Mouse (Mus musculus) MEL (cell line): Measurements from ENCODE around the gene Megf8. TPM values are rescaled to one million over a fixed set of nuclear protein-coding genes. Genes with fewer than 3 reads are reported as not detected.

ENCODE experiments used
- DNase-seq: peaks from one replicate; pipeline ENCODE4 v3.0.0; 2011; ENCODE audit warnings: low read depth, low spot score
- H3K27ac ChIP-seq: 2 replicates; pipeline ENCODE4 v1.5.1; 2012; ENCODE audit warnings: low read depth, mild to moderate bottlenecking, control low read depth, low read length, moderate library complexity; ENCODE audit not compliant: control insufficient read depth
- H3K27me3 ChIP-seq, 2 experiments: fragments of 150-350 bp in 1 of 2; sonication (generic) in 1 of 2; 2 replicates each; pipeline ENCODE4 v1.6.1; 2012; ENCODE audit warnings: low read length in 2 of 2, mild to moderate bottlenecking in 2 of 2, improper control_type of control experiment in 1 of 2, moderate library complexity in 1 of 2; ENCODE audit not compliant: insufficient read depth in 2 of 2, control insufficient read depth in 1 of 2
- H3K36me3 ChIP-seq, 2 experiments: 2 replicates each; pipeline ENCODE4 v1.6.1; 2012 to 2014; ENCODE audit warnings: low read length in 2 of 2, improper control_type of control experiment in 1 of 2, inconsistent platforms in 1 of 2, mild to moderate bottlenecking in 1 of 2; ENCODE audit not compliant: insufficient read depth in 2 of 2, control insufficient read depth in 1 of 2
- H3K4me1 ChIP-seq, 2 experiments: fragments of 150-350 bp in 1 of 2; sonication (generic) in 1 of 2; 2 replicates each; pipeline ENCODE4 v1.6.1; 2012; ENCODE audit warnings: low read length in 2 of 2, improper control_type of control experiment in 1 of 2, mild to moderate bottlenecking in 1 of 2; ENCODE audit not compliant: insufficient read depth in 2 of 2, control insufficient read depth in 1 of 2
- H3K4me3 ChIP-seq, 2 experiments: fragments of 150-350 bp in 1 of 2; sonication (generic) in 1 of 2; 2 replicates each; pipeline ENCODE4 v1.5.1; 2012; ENCODE audit warnings: low read depth in 2 of 2, low read length in 2 of 2, mild to moderate bottlenecking in 2 of 2, moderate library complexity in 2 of 2, control low read depth in 1 of 2, improper control_type of control experiment in 1 of 2; ENCODE audit not compliant: control insufficient read depth in 1 of 2, insufficient read depth in 1 of 2
- H3K79me2 ChIP-seq: 2 replicates; pipeline ENCODE4 v1.6.1; 2012; ENCODE audit warnings: mild to moderate bottlenecking, low read length, moderate library complexity; ENCODE audit not compliant: control insufficient read depth, poor library complexity, insufficient read depth
- H3K9ac ChIP-seq: 2 replicates; pipeline ENCODE4 v1.6.1; 2012; ENCODE audit warnings: low read depth, mild to moderate bottlenecking, control low read depth, low read length, moderate library complexity; ENCODE audit not compliant: control insufficient read depth, poor library complexity, severe bottlenecking
- H3K9me3 ChIP-seq: fragments of 150-350 bp; sonication (generic); replicated peaks from 2 replicates; pipeline ENCODE4 v1.6.1; 2012; ENCODE audit warnings: mild to moderate bottlenecking, low read length, improper control_type of control experiment, moderate library complexity; ENCODE audit not compliant: insufficient read depth
- BHLHE40 ChIP-seq: IDR thresholded peaks from 2 replicates; pipeline ENCODE4 v1.6.1; 2012; ENCODE audit warnings: low read depth, mild to moderate bottlenecking, inconsistent platforms, low read length, improper control_type of control experiment, borderline replicate concordance
- CHD1 ChIP-seq: IDR thresholded peaks from 2 replicates; pipeline ENCODE4 v1.6.1; 2012; ENCODE audit warnings: low read depth, mild to moderate bottlenecking, inconsistent platforms, low read length, improper control_type of control experiment
- CTCF ChIP-seq, 3 experiments: IDR thresholded peaks in 2 of 3; conservative IDR thresholded peaks in 1 of 3; 2 replicates each; pipeline ENCODE4 v1.5.1; 2011 to 2012; ENCODE audit warnings: low read length in 3 of 3, low read depth in 2 of 3, mild to moderate bottlenecking in 2 of 3, improper control_type of control experiment in 1 of 3, inconsistent platforms in 1 of 3, mixed read lengths in 1 of 3, moderate library complexity in 1 of 3; ENCODE audit not compliant: control insufficient read depth in 1 of 3, insufficient read depth in 1 of 3, poor library complexity in 1 of 3, severe bottlenecking in 1 of 3
- E2F4 ChIP-seq: IDR thresholded peaks from 2 replicates; pipeline ENCODE4 v1.6.1; 2011; ENCODE audit warnings: low read depth, low read length, improper control_type of control experiment, borderline replicate concordance
- EP300 ChIP-seq, 2 experiments: IDR thresholded peaks; 2 replicates each; pipeline ENCODE4 v1.6.1; 2011; ENCODE audit warnings: improper control_type of control experiment in 2 of 2, low read length in 2 of 2, low read depth in 1 of 2, mild to moderate bottlenecking in 1 of 2
- ETS1 ChIP-seq: IDR thresholded peaks from 2 replicates; pipeline ENCODE4 v1.6.1; 2012; ENCODE audit warnings: low read depth, mild to moderate bottlenecking, inconsistent platforms, low read length, improper control_type of control experiment, moderate library complexity
- GATA1 ChIP-seq: IDR thresholded peaks from 2 replicates; pipeline ENCODE4 v1.6.1; 2011; ENCODE audit warnings: low read depth, low read length, improper control_type of control experiment
- MAX ChIP-seq: IDR thresholded peaks from 2 replicates; pipeline ENCODE4 v1.6.1; 2011; ENCODE audit warnings: low read length, improper control_type of control experiment
- MAZ ChIP-seq: IDR thresholded peaks from 2 replicates; pipeline ENCODE4 v1.6.1; 2012; ENCODE audit warnings: low read depth, mild to moderate bottlenecking, inconsistent platforms, low read length, improper control_type of control experiment
- MXI1 ChIP-seq: IDR thresholded peaks from 2 replicates; pipeline ENCODE4 v1.6.1; 2011; ENCODE audit warnings: mild to moderate bottlenecking, low read depth, low read length, improper control_type of control experiment
- MYB ChIP-seq: IDR thresholded peaks from 2 replicates; pipeline ENCODE4 v1.6.1; 2011; ENCODE audit warnings: mild to moderate bottlenecking, low read depth, low read length, improper control_type of control experiment
- MYC ChIP-seq: IDR thresholded peaks from 2 replicates; pipeline ENCODE4 v1.6.1; 2011; ENCODE audit warnings: low read depth, mild to moderate bottlenecking, low read length, improper control_type of control experiment, moderate library complexity
- POLR2A ChIP-seq, 2 experiments: IDR thresholded peaks; 2 replicates each; pipeline ENCODE4 v1.6.1; 2011 to 2012; ENCODE audit warnings: low read length in 2 of 2, mild to moderate bottlenecking in 2 of 2, control low read depth in 1 of 2, improper control_type of control experiment in 1 of 2, low read depth in 1 of 2, moderate library complexity in 1 of 2; ENCODE audit not compliant: control insufficient read depth in 1 of 2, insufficient read depth in 1 of 2, poor library complexity in 1 of 2
- SIN3A ChIP-seq: IDR thresholded peaks from 2 replicates; pipeline ENCODE4 v1.6.1; 2012; ENCODE audit warnings: low read length, improper control_type of control experiment, inconsistent platforms
- SMC3 ChIP-seq: IDR thresholded peaks from 2 replicates; pipeline ENCODE4 v1.6.1; 2011; ENCODE audit warnings: low read depth, low read length, improper control_type of control experiment
- TAL1 ChIP-seq: IDR thresholded peaks from 2 replicates; pipeline ENCODE4 v1.6.1; 2012; ENCODE audit warnings: mild to moderate bottlenecking, inconsistent platforms, low read length, moderate library complexity, mixed read lengths
- TCF12 ChIP-seq: IDR thresholded peaks from 2 replicates; pipeline ENCODE4 v1.6.1; 2014; ENCODE audit warnings: low read depth, mild to moderate bottlenecking, inconsistent platforms, low read length, improper control_type of control experiment, moderate library complexity
- ZC3H11A ChIP-seq: IDR thresholded peaks from 2 replicates; pipeline ENCODE4 v1.6.1; 2012; ENCODE audit warnings: low read depth, mild to moderate bottlenecking, inconsistent platforms, low read length, improper control_type of control experiment
- polyA plus RNA-seq, 2 experiments: library from polyadenylated mRNA; stranded (reverse) in 1 of 2; unstranded in 1 of 2; fragments of >175 nt in 1 of 2; fragments of >200 nt in 1 of 2; gene quantifications; 2 replicates each; pipeline versions ENCODE4 v1.2.1 to v1.2.4; 2012; ENCODE audit warnings: low replicate concordance in 2 of 2, low read depth in 1 of 2; ENCODE audit not compliant: insufficient read length in 2 of 2, insufficient read depth in 1 of 2, missing spikeins in 1 of 2
- total RNA-seq: library from RNA; depleted of rRNA; stranded (reverse); fragments of 300-350 nt; gene quantifications from 2 replicates; pipeline ENCODE4 v1.2.3, GENCODE M21; 2012

Megf8 gene
- total and polyA plus RNA-seq, 3 experiments: 12.7 to 22.0 TPM; not detected in 1

- Histone ChIP-seq H3K9me3 (no peaks in the 10 kb centered on the region), H3K4me3 (no peak overlapping the region), H3K27ac (no peak overlapping the region), H3K9ac (peak overlapping the region; percentile 34; the same call in 1 of the 2 replicates), H3K4me1 (peaks cover 22 to 37% of the 10 kb centered on the region in 2 experiments), H3K36me3 (peaks cover 0 to 28% of the 10 kb centered on the region in 2 experiments; a peak in 2 of 4 replicates), H3K79me2 (no peaks in the 10 kb centered on the region; the same call in 1 of the 2 replicates), H3K27me3 (no peaks in the 10 kb centered on the region)
- TF ChIP-seq MAX (peak; percentile 15; the same call in 1 of the 2 replicates), MXI1 (no peak), EP300 (IDR thresholded peaks at IDR 0.05; ENCODE audit: low read depth in 1 of 2, low read length in 2 of 2) (peak in 1 of 2 experiments; percentile 32; a peak in 2 of 4 replicates), E2F4 (no peak), MAZ (peak; percentile 64; the same call in 1 of the 2 replicates), SMC3 (no peak), GATA1 (no peak), ETS1 (peak; percentile 50; the same call in 1 of the 2 replicates), POLR2A (IDR thresholded peaks at IDR 0.05; ENCODE audit: control insufficient read depth in 1 of 2, insufficient read depth in 1 of 2, low read depth in 1 of 2, low read length in 2 of 2, poor library complexity in 1 of 2) (no peak), SIN3A (peak; percentile 68), CHD1 (no peak), TCF12 (0 out of 2 replicates have a peak, but pooled peaks have one; percentile 19)
- DNase-seq: peak; percentile 74
Measured at GRCm38 (mm10) chr7:25390054-25390770, 73.2 kb downstream of the Megf8 start.

GRCm38 (mm10) chr7:25390986-25391385 is 74.0 kb downstream of the Megf8 start:
- no peaks in the 10 kb centered on the region for H3K9me3 ChIP-seq
- H3K4me3 ChIP-seq: no peak overlapping the region
- H3K36me3 ChIP-seq: peaks cover 0 to 25% of the 10 kb centered on the region in 2 experiments; a peak in 2 of 4 replicates
- H3K4me1 ChIP-seq: peaks cover 20 to 29% of the 10 kb centered on the region in 2 experiments
- no peak for DNase-seq
- H3K9ac ChIP-seq: no peak overlapping the region
- TF ChIP-seq SMC3 (no peak), ZC3H11A (no peak), MAZ (no peak), TAL1 (no peak), CTCF (IDR thresholded peaks at IDR 0.05 in 2 of 3, conservative IDR thresholded peaks at IDR 0.05 in 1 of 3; ENCODE audit: control insufficient read depth in 1 of 3, insufficient read depth in 1 of 3, low read depth in 2 of 3, low read length in 3 of 3, poor library complexity in 1 of 3, severe bottlenecking in 1 of 3) (no peak), MYC (no peak), MYB (no peak), BHLHE40 (no peak)
- no peaks in the 10 kb centered on the region for H3K27me3 ChIP-seq
- H3K27ac ChIP-seq: no peak overlapping the region
- no peaks in the 10 kb centered on the region; the same call in 1 of the 2 replicates for H3K79me2 ChIP-seq
